Mouse (Mus musculus) cerebellum, adult 18-20 months (tissue): ENCODE measurements at regions not wholly inside any gene's neighbourhood (a gene's known extent, or its start where the extent isn't known, plus 50 kb on each side); places are given as distances from the start of the nearest gene placed in this dataset.

ENCODE experiments used
- DNase-seq, 2 experiments: peaks; one replicate each; pipeline ENCODE4 v3.0.0; 2021

DNA sequence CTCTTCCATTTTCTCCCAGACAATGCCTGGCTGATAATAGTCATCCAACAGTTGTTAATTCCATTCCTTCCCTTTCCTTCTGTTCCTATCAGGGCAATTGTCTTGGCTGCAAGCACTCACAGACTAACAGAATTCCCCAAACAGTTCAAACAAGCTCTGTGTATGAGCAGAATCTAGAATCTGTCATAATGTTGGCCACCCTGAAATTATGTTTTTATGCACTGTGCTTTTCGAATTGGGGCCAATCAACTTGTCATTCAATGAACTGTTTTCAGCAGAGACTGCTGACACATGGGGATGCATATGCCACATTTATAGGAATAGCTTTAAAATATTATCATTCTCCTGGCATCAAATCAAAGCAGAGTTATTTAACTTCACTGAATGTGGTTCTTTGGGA is 235.8 kb upstream of the Tmtc4 start:
- no peak for DNase-seq

DNA sequence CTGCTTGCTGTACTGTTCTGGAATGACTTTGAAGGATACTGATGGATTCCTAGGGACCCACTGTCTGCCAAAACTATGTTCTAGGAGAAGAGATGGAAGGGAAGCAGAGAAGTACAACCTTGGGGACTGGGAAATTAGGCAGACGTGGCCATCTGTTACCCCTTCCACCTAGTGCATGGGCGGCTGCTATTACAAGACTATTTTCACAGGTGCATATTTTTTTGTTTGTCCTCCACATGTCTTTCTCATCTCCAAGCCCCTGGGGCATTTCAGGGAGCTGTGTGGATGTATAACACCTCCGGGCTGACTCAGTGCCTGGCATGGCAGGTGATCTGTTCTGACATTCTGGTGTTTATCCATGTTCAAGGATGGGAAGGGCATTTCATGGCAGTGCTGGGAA is 226.4 kb upstream of the Tmtc4 start:
- peak; percentile 24 to 39 for DNase-seq

DNA sequence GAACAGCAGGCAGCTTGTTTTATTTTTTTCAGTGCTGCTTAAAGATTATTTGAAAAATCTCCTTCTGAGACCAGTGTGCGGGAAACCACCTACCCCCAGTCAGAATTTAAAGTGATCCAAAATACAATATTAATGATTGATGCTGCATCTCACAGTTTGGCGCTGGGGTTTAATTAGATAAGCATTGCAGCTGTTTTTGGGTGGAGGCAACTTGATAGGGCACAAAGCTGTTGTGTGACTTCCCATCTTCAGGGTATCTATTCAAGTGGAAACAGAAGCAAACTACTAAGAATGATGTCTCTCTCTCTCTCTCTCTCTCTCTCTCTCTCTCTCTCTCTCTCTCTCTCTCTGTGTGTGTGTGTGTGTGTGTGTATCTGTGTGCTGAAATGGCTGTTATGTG is 219.0 kb upstream of the Tmtc4 start:
- DNase-seq = no peak

DNA sequence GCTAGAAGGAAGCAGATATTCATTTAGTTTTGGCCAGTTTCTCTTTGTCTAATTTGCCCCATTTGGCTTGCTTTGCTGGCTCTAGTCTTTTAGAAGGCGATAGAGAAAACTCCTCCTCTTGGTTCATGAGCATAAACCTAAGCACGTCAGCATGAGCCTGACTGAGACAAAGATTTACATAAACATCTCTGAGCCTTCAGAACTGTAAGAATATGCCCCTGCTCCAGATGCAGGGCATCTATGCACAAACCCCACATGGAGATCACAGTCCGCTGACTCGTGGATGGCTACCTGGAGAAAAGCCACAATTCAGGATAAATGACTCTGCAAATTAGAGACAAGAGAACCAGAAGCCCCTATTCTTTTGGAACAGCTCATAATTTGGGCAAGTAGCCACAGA is 218.5 kb upstream of the Tmtc4 start:
- no peak for DNase-seq

DNA sequence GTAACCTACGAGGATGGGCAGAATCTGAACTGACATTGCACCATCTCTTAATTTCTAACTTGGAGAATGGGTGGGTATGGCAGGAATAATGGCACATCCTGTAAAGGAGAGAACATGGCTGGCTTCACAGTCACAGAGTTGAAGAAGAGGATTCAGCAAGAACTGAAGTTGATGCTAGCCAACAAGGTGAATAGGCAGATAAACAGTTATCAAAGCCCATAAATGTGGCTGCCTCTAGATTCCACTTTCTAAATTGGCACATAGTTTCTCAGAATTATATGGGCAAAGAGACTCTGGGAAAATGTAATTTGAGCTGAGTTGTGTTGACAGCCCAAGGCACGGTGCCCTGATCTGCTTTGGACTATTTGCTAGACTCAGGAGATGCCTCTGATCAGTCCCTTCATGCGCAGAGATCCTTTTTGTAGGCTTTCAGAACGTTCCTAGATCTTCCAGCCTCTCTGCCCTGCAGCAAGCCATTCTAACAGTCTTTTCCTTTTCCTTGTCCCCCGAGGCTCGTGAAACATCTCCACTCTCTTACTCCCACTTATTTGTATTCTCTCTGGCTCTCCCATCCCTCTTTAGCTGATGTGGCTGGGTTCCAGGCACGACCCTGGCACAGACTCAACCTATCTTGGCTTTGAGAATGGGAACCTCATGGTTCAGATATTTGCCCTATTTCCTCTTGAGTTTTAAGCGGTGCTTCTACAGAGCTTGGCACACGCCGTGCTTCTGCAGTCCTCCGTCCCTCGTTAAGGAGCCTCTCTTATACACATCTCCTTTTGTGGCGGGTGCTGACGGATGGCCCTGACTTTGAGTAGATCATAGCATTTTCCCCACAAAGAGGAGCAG is 217.8 kb upstream of the Tmtc4 start:
- peak; percentile 75 to 84 for DNase-seq

DNA sequence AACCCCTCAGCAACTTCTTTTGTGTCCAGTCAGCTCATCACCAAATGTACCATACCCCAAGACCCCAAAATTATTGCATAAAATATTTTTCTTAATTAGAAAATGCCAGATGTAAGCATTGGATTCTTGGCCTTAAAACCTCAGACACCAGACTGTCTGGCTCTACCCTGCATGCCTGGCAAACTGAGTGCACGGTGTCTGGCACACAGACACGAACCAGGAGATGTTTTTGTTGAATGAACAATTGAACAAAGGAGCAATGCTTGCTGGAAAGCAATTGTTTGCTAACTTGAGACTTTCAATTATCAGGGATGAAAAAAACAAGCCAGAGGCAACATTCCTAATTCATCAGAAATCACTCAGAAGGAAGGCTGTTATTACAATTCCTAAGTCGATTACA is 215.3 kb upstream of the Tmtc4 start:
- DNase-seq = no peak

DNA sequence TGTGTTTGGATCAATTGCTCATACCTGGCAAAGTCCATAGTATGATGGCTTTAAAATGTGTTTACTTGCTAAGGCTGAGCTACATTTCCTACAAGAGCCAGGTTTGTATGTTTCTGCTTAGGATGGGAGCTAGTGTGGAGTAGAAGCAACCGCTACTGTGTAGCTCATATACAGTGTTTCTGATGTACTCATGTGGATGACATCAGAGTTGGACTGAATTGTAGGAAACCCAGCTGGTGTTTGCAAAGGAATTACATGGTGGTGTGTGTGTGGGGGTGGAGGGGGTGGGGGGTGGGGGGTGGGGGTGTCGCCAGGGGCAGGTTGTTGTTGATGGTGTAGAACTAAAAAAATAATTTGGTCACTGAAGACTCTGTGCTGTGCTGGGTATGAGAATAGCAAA is 208.7 kb upstream of the Tmtc4 start:
- DNase-seq = no peak

DNA sequence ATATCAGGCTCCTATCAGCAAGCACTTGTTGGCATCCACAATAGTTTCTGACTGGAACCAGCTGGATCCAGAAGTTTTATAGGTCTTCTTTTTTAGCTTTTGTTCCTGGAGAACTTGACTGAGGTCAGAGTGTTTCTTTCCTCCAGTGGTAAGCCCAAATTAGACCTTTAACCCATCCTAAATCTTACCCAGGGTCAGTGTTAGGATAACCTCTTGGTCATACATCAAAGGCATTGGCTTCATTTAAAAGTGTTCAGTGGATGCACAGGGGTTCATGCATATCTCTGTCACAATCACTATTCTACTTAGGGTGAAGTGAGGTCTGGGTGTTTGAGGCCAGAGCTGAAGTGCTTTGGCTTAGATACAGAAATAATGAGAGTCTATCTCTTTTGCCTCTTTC is 206.9 kb upstream of the Tmtc4 start:
- no peak for DNase-seq

DNA sequence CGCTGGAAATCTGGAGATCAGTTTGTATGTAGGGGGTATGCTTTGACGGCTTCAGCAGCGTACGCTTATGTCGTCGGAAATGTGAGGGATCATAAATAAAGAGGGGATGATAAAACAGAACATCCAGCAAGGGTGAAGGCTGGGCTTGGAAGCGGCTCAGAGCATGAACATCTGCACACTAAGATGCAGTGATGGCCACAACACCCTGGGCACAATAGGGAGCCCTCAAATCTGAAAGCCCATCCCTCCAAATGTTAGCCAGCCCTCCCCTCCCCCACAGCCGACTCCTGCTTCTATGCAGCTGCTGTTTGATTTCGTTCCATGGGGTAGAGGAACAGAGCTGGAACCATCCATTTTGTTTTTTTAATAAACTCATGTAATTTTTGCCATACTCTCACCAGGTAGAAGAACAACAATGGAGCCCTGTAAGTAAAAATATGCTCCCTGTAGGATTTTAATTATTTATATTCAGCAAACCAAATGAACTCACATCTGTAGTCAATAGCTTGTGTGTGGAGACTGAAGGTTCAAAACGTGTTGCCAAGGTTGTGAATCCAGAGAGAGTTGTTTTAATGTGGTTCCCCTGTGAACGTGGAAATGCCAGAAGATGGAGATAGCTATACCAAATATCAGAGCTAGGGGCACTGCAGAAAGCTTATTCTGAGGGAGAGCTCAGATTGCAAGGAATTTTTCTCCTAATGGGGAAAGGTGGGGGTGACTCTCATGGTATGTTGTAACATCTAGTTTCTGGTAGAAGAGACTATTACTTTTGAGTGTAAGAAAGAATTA is 203.6 kb upstream of the Tmtc4 start:
- no peak for DNase-seq

DNA sequence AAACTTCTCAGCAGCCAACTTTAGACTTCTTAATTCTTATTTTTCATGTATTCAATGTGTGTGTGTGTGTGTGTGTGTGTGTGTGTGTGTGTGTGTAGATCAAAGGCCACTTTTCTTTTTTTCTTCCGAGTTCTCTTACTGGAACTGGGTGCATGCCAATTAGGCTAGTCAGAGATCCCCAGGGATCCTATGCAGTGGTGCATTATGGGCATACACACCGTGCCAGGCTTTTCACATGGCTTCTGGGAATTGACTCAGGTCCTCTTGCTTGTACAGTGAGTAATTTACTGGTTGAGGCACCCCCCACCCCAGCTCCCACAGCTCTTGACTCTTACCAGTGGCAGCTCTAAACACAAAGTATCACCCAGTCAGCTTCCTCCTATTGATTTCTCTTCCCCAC is 189.3 kb upstream of the Tmtc4 start:
- peak in 1 of 2 experiments; percentile 5 for DNase-seq

DNA sequence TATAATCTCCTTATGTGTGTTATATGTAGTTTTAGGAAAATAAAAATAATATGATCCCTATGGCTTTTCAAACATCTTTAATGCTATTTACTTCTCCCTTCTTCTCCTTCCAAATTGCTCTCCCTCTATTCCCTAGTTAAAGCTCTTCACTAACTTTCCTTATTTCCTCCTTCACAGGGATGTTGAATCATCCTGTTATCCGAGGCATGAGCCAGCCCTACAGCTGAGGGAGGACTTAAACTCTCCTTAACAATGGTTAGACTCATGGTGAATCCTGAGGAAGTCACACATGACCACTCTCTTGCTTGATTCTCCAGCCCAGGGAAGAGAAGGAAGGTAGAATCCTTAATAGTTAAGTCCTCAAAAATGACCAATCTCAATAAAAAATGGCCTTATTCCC is 188.0 kb upstream of the Tmtc4 start:
- no peak for DNase-seq

DNA sequence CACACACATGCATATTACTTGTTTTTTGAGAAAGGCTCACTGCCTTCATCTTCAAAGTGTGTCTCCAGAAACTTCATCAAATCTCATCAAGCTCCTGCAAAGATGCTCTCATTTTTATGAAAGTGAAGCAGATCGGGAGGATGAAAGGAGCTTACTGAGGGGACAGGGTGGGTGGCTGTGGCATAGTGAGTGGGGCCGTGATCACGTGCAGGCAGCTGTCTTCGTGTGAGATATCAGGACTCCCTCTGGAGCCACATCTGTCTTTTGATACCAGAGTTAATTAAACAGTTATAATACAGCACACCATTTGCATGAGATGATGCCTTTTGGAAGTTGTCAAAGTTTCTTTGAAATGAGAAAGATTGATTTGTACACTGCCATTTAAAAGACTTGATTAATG is 180.0 kb upstream of the Tmtc4 start:
- DNase-seq = no peak

DNA sequence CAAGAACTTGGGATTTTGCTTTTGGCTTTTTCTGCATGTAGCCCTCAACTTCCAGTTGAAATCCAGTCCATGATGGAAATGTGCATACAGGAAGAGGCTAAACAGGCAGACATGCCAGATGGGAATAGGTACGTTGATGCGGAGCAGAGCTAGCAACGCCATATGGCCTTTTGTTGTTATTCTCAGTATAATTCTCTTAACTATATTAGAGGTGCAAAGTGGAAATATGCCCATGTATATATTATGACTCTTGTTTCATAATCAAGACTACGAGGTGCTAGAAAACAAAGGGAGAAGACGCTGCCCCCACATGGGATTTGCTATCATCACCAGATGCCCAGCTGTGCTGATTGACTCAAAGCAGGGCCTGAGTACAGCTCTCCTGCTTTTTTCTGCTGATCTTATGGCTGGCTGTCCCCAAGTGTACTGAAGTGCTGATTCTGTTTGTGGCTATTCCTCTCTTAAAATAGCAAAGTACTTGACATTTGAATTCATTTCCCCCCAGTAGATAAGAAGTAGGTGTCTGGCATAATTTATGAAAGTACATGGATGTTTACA is 159.7 kb upstream of the Tmtc4 start:
- DNase-seq = peak; percentile 14 to 33

DNA sequence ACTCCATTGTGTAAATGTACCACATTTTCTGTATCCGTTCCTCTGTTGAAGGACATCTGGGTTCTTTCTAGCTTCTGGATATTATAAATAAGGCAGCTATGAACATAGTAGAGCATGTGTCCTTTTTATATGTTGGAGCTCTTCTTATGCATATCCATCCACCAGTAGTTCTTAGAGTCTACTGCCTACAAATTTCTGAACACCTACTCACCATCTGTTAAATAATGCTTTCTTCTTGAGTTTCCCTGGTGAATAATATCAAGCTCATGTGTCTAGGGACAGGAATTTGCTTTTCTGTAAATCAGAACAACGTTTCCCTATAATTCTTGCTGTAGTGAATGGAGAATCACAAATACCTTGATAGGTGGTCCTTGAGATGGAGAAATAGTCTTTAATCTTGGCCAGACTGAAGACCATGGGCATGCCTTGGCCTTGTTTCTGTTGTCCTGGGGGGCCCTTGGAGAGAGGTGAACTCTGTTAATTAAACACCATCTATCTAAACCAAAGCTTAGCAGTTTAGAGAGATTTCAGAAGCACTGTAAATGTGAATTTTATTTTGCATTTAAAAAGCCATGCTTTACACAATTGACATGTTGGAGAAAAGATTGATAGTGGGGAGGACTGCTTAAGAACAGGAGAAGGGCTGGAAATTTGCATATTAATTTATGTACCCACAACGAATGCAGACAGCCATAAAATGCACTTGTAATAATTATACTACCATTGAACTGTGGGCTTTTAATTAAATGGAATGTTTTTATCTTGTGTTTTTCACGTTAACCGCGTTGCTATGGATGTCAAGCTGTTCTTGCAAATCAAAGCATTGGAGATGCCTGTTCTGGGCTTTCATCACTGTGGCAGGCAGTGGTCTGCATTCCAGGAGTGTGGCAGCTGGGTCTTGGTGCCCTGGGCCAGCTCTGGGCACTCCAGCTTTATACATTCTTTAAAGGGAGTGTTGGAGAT is 155.2 kb upstream of the Tmtc4 start:
- no peak for DNase-seq

DNA sequence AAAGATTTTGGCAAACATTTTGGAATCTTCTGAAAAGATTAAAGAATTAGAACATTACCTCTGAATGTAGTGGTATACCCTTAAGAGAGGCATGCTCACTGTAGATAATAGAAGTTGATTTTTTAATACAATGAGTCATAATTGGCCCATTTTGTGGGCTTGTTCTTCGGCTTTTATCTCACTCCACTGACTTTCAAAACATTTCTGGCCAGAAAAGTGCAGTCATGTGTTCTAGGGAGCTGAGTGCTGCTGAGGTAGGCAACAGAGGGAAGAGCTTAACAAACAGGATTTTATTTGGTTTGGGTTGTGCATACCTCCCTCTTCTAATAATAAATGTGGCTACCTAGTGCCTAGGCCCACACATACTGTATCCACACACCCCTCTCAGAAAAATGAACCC is 150.1 kb upstream of the Tmtc4 start:
- DNase-seq = no peak

DNA sequence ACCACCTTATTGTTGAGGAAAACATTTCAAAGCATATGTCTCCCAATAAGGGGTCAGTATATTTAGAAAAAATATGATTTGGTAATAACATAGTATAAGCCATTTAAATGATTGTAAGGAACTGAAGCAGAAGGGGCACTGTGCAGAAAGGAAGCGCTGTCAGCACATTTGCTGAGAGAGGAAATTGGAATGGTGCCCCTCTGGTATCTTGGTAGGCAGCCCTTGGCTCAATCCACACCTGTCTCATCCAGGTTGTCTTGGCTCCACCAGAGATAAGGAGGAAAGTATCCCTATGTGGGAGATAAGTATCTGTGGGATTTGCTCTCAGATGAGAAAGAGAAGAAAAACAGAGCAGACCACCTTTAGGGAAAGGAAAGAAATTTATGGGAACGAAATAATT is 136.5 kb upstream of the Tmtc4 start:
- peak; percentile 52 to 64 for DNase-seq

DNA sequence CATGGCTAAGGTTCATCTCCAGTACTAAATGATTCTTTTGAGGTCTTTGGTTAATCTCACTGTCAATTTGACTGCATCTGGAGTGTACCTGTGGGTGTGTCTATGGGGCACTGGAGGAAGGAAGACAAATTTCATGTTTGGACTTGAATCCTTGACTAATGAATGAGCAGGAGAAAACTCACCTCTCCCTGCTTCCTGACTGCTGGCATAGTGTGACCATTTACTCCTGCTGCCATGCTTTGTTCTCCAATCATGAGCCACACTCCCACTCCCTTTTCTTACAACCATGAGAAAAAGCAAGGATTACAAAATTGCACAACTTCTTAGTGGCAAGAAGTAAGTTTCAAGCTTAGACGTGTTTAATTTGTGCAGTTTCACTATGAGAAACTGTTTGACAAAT is 132.5 kb upstream of the Tmtc4 start:
- no peak for DNase-seq

DNA sequence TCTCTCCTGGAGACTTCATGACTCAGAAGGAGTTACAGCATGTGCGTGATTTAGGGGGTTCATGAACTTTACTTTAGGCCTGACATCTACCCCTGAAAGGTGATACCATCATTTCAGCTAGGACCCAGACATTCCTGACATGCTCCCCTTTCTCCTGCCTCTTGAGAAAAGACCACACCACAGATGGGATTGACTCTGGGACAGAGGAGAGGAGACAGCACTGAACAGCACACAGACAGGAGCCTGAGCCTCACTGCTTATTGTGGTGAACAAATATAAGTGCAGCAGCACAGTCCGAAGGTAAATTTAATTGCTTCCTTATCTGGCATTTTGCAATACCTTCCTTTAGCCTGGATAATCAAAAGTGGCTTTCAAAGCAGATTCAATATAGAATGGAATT is 126.7 kb upstream of the Tmtc4 start:
- no peak for DNase-seq

DNA sequence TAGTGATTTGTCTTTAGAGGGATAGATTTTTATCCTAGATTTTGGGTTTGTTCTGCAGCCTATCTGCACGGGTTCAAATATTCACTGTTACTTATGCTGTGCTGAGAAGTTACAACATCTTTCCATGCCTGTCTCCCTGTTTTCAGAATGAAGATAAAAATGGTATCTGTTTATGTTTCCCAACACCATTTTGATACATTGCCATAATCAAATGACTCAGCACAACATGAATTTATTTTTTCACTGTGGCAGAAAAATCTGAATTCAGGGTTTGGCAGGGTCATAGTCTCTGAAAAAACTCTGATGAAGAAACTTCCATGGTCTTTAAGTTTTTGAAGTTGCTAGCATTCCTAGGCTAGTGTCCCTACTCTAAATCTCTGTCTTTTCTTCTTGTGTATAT is 116.5 kb upstream of the Tmtc4 start:
- no peak for DNase-seq

DNA sequence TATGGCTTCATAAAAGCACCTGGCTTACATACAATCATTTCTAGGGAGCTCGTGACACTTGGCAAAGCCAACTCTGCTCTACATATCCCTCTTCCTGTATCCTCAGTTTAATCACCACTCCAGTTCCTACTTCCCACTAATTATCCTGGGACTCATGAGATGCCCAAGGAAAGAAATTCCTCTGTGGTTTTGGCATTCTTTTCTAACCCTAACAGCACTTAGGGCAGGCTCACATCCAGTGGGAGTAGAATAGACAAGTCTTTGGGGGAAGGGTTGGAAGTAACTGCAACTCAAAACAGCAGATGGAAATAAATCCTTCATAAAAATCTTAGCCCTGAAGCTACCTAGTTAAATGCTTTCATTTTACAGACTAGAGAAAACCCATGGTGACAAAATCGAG is 112.3 kb upstream of the Tmtc4 start:
- no peak for DNase-seq

DNA sequence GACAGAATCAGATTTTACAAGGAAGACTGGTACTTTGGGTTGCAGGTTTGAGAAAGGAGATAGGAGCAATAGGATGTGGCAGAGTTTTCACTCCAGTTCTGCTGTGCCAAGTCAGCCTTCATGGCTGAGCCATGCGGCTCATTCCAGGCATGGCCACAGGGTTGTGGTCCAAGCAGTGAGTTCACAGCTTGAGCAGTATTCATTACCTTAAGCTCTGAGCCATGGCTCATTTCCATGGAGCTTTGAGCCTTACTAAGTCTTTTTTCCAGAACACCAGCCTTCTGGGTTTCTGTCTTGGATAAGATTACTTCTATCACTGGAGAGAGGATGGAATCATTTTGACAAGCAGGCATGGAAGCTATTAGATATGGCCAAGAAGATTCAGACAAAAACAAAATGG is 98.2 kb upstream of the Tmtc4 start:
- no peak for DNase-seq

DNA sequence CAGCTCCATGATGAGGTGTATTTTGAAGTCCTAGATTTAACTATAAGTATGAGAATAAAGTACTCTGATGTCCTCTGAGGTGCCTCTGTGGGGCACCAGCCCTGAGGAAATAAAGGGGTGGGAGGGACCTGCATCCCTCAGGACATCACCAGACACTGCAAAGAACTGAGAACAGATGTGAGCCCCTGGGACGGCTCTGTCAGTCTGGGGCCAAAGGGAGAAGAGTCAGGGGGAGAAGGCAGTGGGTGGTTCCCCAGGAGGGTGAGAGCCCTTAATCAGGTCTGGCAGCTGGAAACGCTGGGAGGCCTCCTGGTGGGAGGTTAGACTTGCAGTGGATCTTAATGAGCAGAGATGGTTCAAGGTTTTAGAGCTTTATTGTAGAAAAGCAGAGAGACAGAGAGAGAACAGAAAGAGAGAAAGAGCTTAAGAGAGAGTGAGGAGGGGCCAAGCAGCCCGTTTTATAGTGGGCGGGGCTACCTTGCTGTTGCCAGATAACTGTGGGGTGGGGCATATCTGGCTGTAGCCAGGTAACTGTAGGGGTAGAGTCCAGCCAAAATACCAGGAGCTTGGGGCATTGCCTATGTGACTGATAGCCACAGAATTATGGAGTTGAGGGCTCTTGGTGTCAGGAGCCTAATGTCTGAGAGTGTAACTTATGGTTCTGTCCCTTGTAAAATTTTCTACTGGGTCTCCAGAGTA is 97.3 kb upstream of the Tmtc4 start:
- DNase-seq = no peak
